17 mouse cellular contexts compared by ENCODE assay signal in the genomic region with DNA sequence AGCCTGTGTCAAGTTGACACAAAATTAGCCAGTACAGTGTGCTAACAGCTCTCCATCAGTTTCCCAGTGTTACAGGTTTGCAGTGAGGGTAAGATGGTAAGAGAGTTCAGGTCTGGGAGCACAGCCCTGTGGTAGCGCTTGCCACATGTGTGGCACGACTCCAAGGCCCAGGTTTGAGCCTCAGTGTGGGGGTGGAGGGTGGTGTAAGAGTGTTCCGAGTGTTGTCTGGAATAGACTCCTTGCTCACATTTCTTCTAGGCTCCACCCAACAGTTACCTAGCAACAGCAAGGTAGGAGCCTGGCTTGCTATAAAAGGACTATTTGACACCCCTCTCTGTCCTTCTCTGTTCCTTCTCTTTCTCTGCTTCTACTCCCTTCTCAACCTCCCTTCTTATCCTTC. TPM values are rescaled to one million over a fixed set of nuclear protein-coding genes. Genes with fewer than 3 reads are reported as not detected.
DNase-seq lines count a peak whose midpoint lies in the region; ATAC-seq and TF ChIP-seq lines count a peak whose summit lies in the region.
"Had no signal": no experiment of that assay in that cellular context is flagged by ENCODE, and none has a peak within 500 bp of the region (broad histone marks: within the 10 kb centered on the region; RNA-seq: fewer than 3 reads in every experiment).

No protein-coding gene starts in this region.

- peaks cover 26% of the 10 kb centered on the region for H3K4me1 ChIP-seq in heart, embryonic 12.5 days (replicated peaks)
- no peaks in the 10 kb centered on the region for H3K4me1 ChIP-seq in heart, adult 2 months (ENCODE audit: control insufficient read depth, insufficient read depth, low read length)
- peaks cover 16% of the 10 kb centered on the region for H3K4me1 ChIP-seq in limb, embryonic 14.5 days (ENCODE audit: control insufficient read depth, insufficient read depth, low read length)
- no peaks in the 10 kb centered on the region for H3K4me1 ChIP-seq in forebrain, embryonic 14.5 days (ENCODE audit: control insufficient read depth, insufficient read depth, low read length)

- TF ChIP-seq CTCF in heart, adult 2 months (IDR thresholded peaks at IDR 0.05): no peak

- TF ChIP-seq POLR2A in heart, adult 2 months (IDR thresholded peaks at IDR 0.05; ENCODE audit: insufficient read depth, low read depth, low read length): no peak
- TF ChIP-seq POLR2A in limb, embryonic 14.5 days (IDR thresholded peaks at IDR 0.05; ENCODE audit: borderline replicate concordance, extremely low read depth, insufficient read depth, insufficient read length): no peak

- H3K9me3 ChIP-seq in heart, embryonic 12.5 days (replicated peaks): no peaks in the 10 kb centered on the region
- no peaks in the 10 kb centered on the region for H3K9me3 ChIP-seq in limb, embryonic 14.5 days (ENCODE audit: control insufficient read depth, low read length)
- no peaks in the 10 kb centered on the region for H3K9me3 ChIP-seq in forebrain, embryonic 14.5 days (replicated peaks; ENCODE audit: control insufficient read depth, low read length)

- DNase-seq in heart, adult 2 months: no peak
- DNase-seq in fat pad, adult 2 months (ENCODE audit: extremely low read depth, low read depth, low spot score): peak; percentile 33
- DNase-seq in limb, embryonic 14.5 days (ENCODE audit: low spot score): no peak
- peak; percentile 50 to 61 for DNase-seq in lung, postnatal 4 days
- no peak for DNase-seq in ovary, postnatal 10 days (ENCODE audit: low spot score)
- DNase-seq in urinary bladder, adult 18-20 months (ENCODE audit: low spot score in 2 of 2): no peak
- DNase-seq in forebrain, embryonic 14.5 days (ENCODE audit: low spot score): no peak
- DNase-seq: gastrocnemius, postnatal 14 days; heart, postnatal 14 days; kidney, postnatal 25 days had no signal

- intact Hi-C loops in heart, adult 2 months (cut with DNase I): no loop called here

- no peak overlapping the region for H3K9ac ChIP-seq in heart, embryonic 12.5 days
- H3K9ac ChIP-seq in heart, adult 2 months (ENCODE audit: low read depth, low read length): no peak overlapping the region
- H3K9ac ChIP-seq in limb, embryonic 14.5 days (ENCODE audit: low read depth, low read length, severe bottlenecking): no peak overlapping the region
- H3K9ac ChIP-seq in forebrain, embryonic 14.5 days (ENCODE audit: low read length): no peak overlapping the region

- no peaks in the 10 kb centered on the region for H3K27me3 ChIP-seq in heart, embryonic 12.5 days (replicated peaks)
- no peaks in the 10 kb centered on the region for H3K27me3 ChIP-seq in heart, adult 2 months (ENCODE audit: control insufficient read depth, insufficient read depth, low read length)
- H3K27me3 ChIP-seq in limb, embryonic 14.5 days (ENCODE audit: control insufficient read depth, insufficient read depth, low read length): no peaks in the 10 kb centered on the region
- H3K27me3 ChIP-seq in forebrain, embryonic 14.5 days (replicated peaks; ENCODE audit: control insufficient read depth, insufficient read depth, low read length): no peaks in the 10 kb centered on the region

- H3K4me3 ChIP-seq in heart, embryonic 12.5 days: no peak overlapping the region
- H3K4me3 ChIP-seq in heart, adult 2 months: no peak overlapping the region
- no peak overlapping the region for H3K4me3 ChIP-seq in limb, embryonic 14.5 days (replicated peaks; ENCODE audit: low read length)
- no peak overlapping the region for H3K4me3 ChIP-seq in forebrain, embryonic 14.5 days (ENCODE audit: low read depth, low read length)
- H3K4me3 ChIP-seq: myocyte had no signal

- H3K27ac ChIP-seq in heart, embryonic 12.5 days (ENCODE audit: poor library complexity, severe bottlenecking): no peak overlapping the region
- no peak overlapping the region for H3K27ac ChIP-seq in heart, adult 2 months
- H3K27ac ChIP-seq in limb, embryonic 14.5 days (replicated peaks; ENCODE audit: low read depth, low read length): no peak overlapping the region
- H3K27ac ChIP-seq in forebrain, embryonic 14.5 days (ENCODE audit: low read depth, low read length): no peak overlapping the region

- no peak overlapping the region for H3K4me2 ChIP-seq in heart, embryonic 12.5 days
- H3K4me2 ChIP-seq in limb, embryonic 14.5 days (replicated peaks; ENCODE audit: low read depth, low read length, severe bottlenecking): no peak overlapping the region
- no peak overlapping the region for H3K4me2 ChIP-seq in forebrain, embryonic 14.5 days (ENCODE audit: low read length)

- 44% methylated on average over 3 of the region's 3 CpGs for WGBS in heart, embryonic 12.5 days
- WGBS in heart, adult 2 months: 68% methylated on average over 3 of the region's 3 CpGs
- WGBS in limb, embryonic 14.5 days: 8% methylated on average over 3 of the region's 3 CpGs
- 49% methylated on average over 3 of the region's 3 CpGs for WGBS in forebrain, embryonic 14.5 days

- peak; percentile 36; the same call in 1 of the 2 replicates for ATAC-seq in heart, embryonic 12.5 days (ENCODE audit: insufficient number of reproducible peaks, low FRiP score)
- ATAC-seq in limb, embryonic 14.5 days (ENCODE audit: low FRiP score, low read depth): 0 out of 2 replicates have a peak, but pooled peaks have one; percentile 28
- no peak for ATAC-seq in forebrain, embryonic 14.5 days

- no peak for TF ChIP-seq EP300 in heart, adult 2 months (IDR thresholded peaks at IDR 0.05; ENCODE audit: insufficient read depth, low read depth, low read length)

- H3K79me2 ChIP-seq in heart, adult 2 months (replicated peaks; ENCODE audit: control insufficient read depth, insufficient read depth, low read length): no peaks in the 10 kb centered on the region

- H3K36me3 ChIP-seq in heart, embryonic 12.5 days: no peaks in the 10 kb centered on the region
- no peaks in the 10 kb centered on the region for H3K36me3 ChIP-seq in heart, adult 2 months (ENCODE audit: control insufficient read depth, insufficient read depth, low read length)
- H3K36me3 ChIP-seq in limb, embryonic 14.5 days (ENCODE audit: control insufficient read depth, insufficient read depth, low read length): no peaks in the 10 kb centered on the region
- no peaks in the 10 kb centered on the region for H3K36me3 ChIP-seq in forebrain, embryonic 14.5 days (ENCODE audit: control insufficient read depth, insufficient read depth, low read length)

RNA-seq across cellular contexts. Expression of a gene that starts 3.9 kb away (rescaled TPM):
- polyA plus RNA-seq in heart, embryonic 12.5 days (2016; fragmentation: Nextera tagmentation; extraction: Ambion mirVana): 0.09 TPM in 1 of 2 replicates, not detected in the other
- not detected for total RNA-seq in heart, adult 2 months (2021)
- polyA plus RNA-seq in heart, adult 2 months (2012; rRNA removed): not detected in 2 replicates
- 2.3 and 2.7 TPM in 2 replicates for polyA plus RNA-seq in limb, embryonic 14.5 days (2012; rRNA removed)
- polyA plus RNA-seq in limb, embryonic 14.5 days (2014; fragmentation: Nextera tagmentation; extraction: Ambion mirVana): 1.8 and 2.1 TPM in 2 replicates
- polyA plus RNA-seq in forebrain, embryonic 14.5 days (2014; fragmentation: Nextera tagmentation; extraction: Ambion mirVana): not detected in 2 replicates
- total RNA-seq: common myeloid progenitor, adult 5-6 weeks; gastrocnemius, postnatal 14 days; heart, postnatal 14 days; left cerebral cortex, adult 8-10 months; megakaryocyte, adult 5-6 weeks; MEL had no signal
- polyA plus RNA-seq: C2C12, myocyte had no signal

Comparison
In these comparisons a context has a peak if more than half of its experiments do, and no peak if none do; other contexts are left out.
1. DNase-seq: peak in fat pad, adult 2 months (single experiment) and lung, postnatal 4 days (2 of 2); none in heart, adult 2 months (0 of 2), limb, embryonic 14.5 days (single experiment), ovary, postnatal 10 days (single experiment), urinary bladder, adult 18-20 months (0 of 2) and forebrain, embryonic 14.5 days (single experiment).